Mouse (Mus musculus): Measurements from ENCODE around the gene Arsa. TPM values are rescaled to one million over a fixed set of nuclear protein-coding genes. Genes with fewer than 3 reads are reported as not detected.

Gene Arsa
- polyA plus RNA-seq, 1 experiment: 43.0 TPM

GRCm38 (mm10) chr15:89461321-89461720, 15.9 kb downstream of the Arsa start:
- H3K4me1 ChIP-seq (replicated peaks; ENCODE audit: control insufficient read depth, insufficient read depth, low read length): peaks cover 5% of the 10 kb centered on the region
- no peaks in the 10 kb centered on the region for H3K27me3 ChIP-seq (ENCODE audit: control insufficient read depth, insufficient read depth, low read length)
- H3K4me3 ChIP-seq (ENCODE audit: control insufficient read depth, insufficient read depth, low read length): no peak overlapping the region
- TF ChIP-seq POLR2A (IDR thresholded peaks at IDR 0.05; ENCODE audit: control insufficient read depth, extremely low read depth, insufficient read depth, low read length, poor library complexity): no peak
- no peak for TF ChIP-seq CTCF (IDR thresholded peaks at IDR 0.05; ENCODE audit: borderline replicate concordance, control insufficient read depth, extremely low read depth, insufficient read depth, low read length, poor library complexity)
- no peaks in the 10 kb centered on the region for H3K36me3 ChIP-seq (ENCODE audit: control insufficient read depth, insufficient read depth, low read length)
- no peak for DNase-seq
- WGBS: 88% methylated on average over 15 of the region's 15 CpGs
- no peak overlapping the region for H3K27ac ChIP-seq (ENCODE audit: control insufficient read depth, insufficient read depth, low read length)

GRCm38 (mm10) chr15:89460298-89460697, 16.9 kb downstream of the Arsa start:
- H3K27ac ChIP-seq (ENCODE audit: control insufficient read depth, insufficient read depth, low read length): no peak overlapping the region
- DNase-seq: no peak
- no peaks in the 10 kb centered on the region for H3K36me3 ChIP-seq (ENCODE audit: control insufficient read depth, insufficient read depth, low read length)
- no peak overlapping the region for H3K4me3 ChIP-seq (ENCODE audit: control insufficient read depth, insufficient read depth, low read length)
- 64% methylated on average over 10 of the region's 10 CpGs for WGBS
- H3K27me3 ChIP-seq (ENCODE audit: control insufficient read depth, insufficient read depth, low read length): no peaks in the 10 kb centered on the region; the same call in 1 of the 2 replicates
- TF ChIP-seq POLR2A (IDR thresholded peaks at IDR 0.05; ENCODE audit: control insufficient read depth, extremely low read depth, insufficient read depth, low read length, poor library complexity) (no peak), CTCF (IDR thresholded peaks at IDR 0.05; ENCODE audit: borderline replicate concordance, control insufficient read depth, extremely low read depth, insufficient read depth, low read length, poor library complexity) (no peak)
- H3K4me1 ChIP-seq (replicated peaks; ENCODE audit: control insufficient read depth, insufficient read depth, low read length): peaks cover 5% of the 10 kb centered on the region

- Histone ChIP-seq H3K27me3 (ENCODE audit: control insufficient read depth, insufficient read depth, low read length) (no peaks in the 10 kb centered on the region; the same call in 1 of the 2 replicates), H3K4me1 (replicated peaks; ENCODE audit: control insufficient read depth, insufficient read depth, low read length) (peaks cover 5% of the 10 kb centered on the region), H3K36me3 (ENCODE audit: control insufficient read depth, insufficient read depth, low read length) (no peaks in the 10 kb centered on the region), H3K27ac (ENCODE audit: control insufficient read depth, insufficient read depth, low read length) (no peak overlapping the region), H3K4me3 (ENCODE audit: control insufficient read depth, insufficient read depth, low read length) (no peak overlapping the region)
- DNase-seq: no peak
- TF ChIP-seq CTCF (IDR thresholded peaks at IDR 0.05; ENCODE audit: borderline replicate concordance, control insufficient read depth, extremely low read depth, insufficient read depth, low read length, poor library complexity): no peak
- no peak for TF ChIP-seq POLR2A (IDR thresholded peaks at IDR 0.05; ENCODE audit: control insufficient read depth, extremely low read depth, insufficient read depth, low read length, poor library complexity)
- WGBS: 89% methylated on average over 7 of the region's 7 CpGs
Observed at GRCm38 (mm10) chr15:89459821-89460220, 17.4 kb downstream of the Arsa start.

- no peak for DNase-seq
- no peak for TF ChIP-seq POLR2A (IDR thresholded peaks at IDR 0.05; ENCODE audit: control insufficient read depth, extremely low read depth, insufficient read depth, low read length, poor library complexity)
- no peak for TF ChIP-seq CTCF (IDR thresholded peaks at IDR 0.05; ENCODE audit: borderline replicate concordance, control insufficient read depth, extremely low read depth, insufficient read depth, low read length, poor library complexity)
- Histone ChIP-seq H3K36me3 (ENCODE audit: control insufficient read depth, insufficient read depth, low read length) (no peaks in the 10 kb centered on the region), H3K27ac (ENCODE audit: control insufficient read depth, insufficient read depth, low read length) (no peak overlapping the region), H3K4me1 (replicated peaks; ENCODE audit: control insufficient read depth, insufficient read depth, low read length) (peaks cover 8% of the 10 kb centered on the region), H3K4me3 (ENCODE audit: control insufficient read depth, insufficient read depth, low read length) (no peak overlapping the region), H3K27me3 (ENCODE audit: control insufficient read depth, insufficient read depth, low read length) (peaks cover 2% of the 10 kb centered on the region; the same call in 1 of the 2 replicates)
- WGBS: 7% methylated on average over 15 of the region's 15 CpGs
Observed at GRCm38 (mm10) chr15:89458942-89459341, 18.3 kb downstream of the Arsa start.

- Histone ChIP-seq H3K36me3 (ENCODE audit: control insufficient read depth, insufficient read depth, low read length) (no peaks in the 10 kb centered on the region), H3K27me3 (ENCODE audit: control insufficient read depth, insufficient read depth, low read length) (peaks cover 8% of the 10 kb centered on the region; the same call in 1 of the 2 replicates), H3K4me3 (ENCODE audit: control insufficient read depth, insufficient read depth, low read length) (no peak overlapping the region), H3K4me1 (replicated peaks; ENCODE audit: control insufficient read depth, insufficient read depth, low read length) (peaks cover 13% of the 10 kb centered on the region), H3K27ac (ENCODE audit: control insufficient read depth, insufficient read depth, low read length) (no peak overlapping the region)
- WGBS: 84% methylated on average over 6 of the region's 6 CpGs
- DNase-seq: no peak
- TF ChIP-seq CTCF (IDR thresholded peaks at IDR 0.05; ENCODE audit: borderline replicate concordance, control insufficient read depth, extremely low read depth, insufficient read depth, low read length, poor library complexity) (no peak), POLR2A (IDR thresholded peaks at IDR 0.05; ENCODE audit: control insufficient read depth, extremely low read depth, insufficient read depth, low read length, poor library complexity) (no peak)
Observed at GRCm38 (mm10) chr15:89455642-89456041, 21.6 kb downstream of the Arsa start.

GRCm38 (mm10) chr15:89454857-89455256, 22.4 kb downstream of the Arsa start:
- Histone ChIP-seq H3K4me1 (replicated peaks; ENCODE audit: control insufficient read depth, insufficient read depth, low read length) (peaks cover 13% of the 10 kb centered on the region), H3K27me3 (ENCODE audit: control insufficient read depth, insufficient read depth, low read length) (peaks cover 8% of the 10 kb centered on the region; the same call in 1 of the 2 replicates), H3K4me3 (ENCODE audit: control insufficient read depth, insufficient read depth, low read length) (no peak overlapping the region), H3K27ac (ENCODE audit: control insufficient read depth, insufficient read depth, low read length) (no peak overlapping the region), H3K36me3 (ENCODE audit: control insufficient read depth, insufficient read depth, low read length) (no peaks in the 10 kb centered on the region)
- WGBS: 38% methylated on average over 6 of the region's 6 CpGs
- no peak for DNase-seq
- no peak for TF ChIP-seq CTCF (IDR thresholded peaks at IDR 0.05; ENCODE audit: borderline replicate concordance, control insufficient read depth, extremely low read depth, insufficient read depth, low read length, poor library complexity)
- no peak for TF ChIP-seq POLR2A (IDR thresholded peaks at IDR 0.05; ENCODE audit: control insufficient read depth, extremely low read depth, insufficient read depth, low read length, poor library complexity)

Data from thymus, adult 2 months (tissue).